Mouse (Mus musculus): ENCODE measurements at regions not wholly inside any gene's neighbourhood (a gene's known extent, or its start where the extent isn't known, plus 50 kb on each side); places are given as distances from the start of the nearest gene placed in this dataset.

DNA sequence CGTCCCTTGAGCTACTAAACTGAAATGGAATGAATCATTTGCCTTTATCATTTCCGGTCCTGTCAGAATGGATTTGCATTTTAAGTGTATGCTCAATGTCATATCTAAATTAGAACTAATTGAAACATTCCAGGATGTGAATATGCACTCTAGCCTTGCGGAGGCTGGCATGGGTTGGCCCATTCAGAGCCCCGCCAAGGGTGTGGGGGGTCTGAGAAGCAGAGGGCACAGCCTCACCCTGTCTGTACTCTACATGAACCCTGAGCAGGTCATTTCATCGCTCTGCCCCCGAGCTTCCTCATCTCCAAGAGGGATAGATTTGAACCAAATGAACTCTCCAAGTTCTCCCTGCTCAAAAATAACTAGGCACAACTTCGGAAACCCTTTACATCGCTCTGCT is 250.1 kb upstream of the Cdh5 start:
- ATAC-seq (ENCODE audit: borderline replicate concordance, extremely low read depth, low FRiP score, low TSS enrichment), result no peak
- Histone ChIP-seq H3K27me3 (no peaks in the 10 kb centered on the region), H3K4me1 (peaks cover 8% of the 10 kb centered on the region), H3K4me2 (no peak overlapping the region), H3K27ac (no peak overlapping the region), H3K9ac (no peak overlapping the region), H3K4me3 (no peak overlapping the region), H3K36me3 (no peaks in the 10 kb centered on the region), H3K9me3 (no peaks in the 10 kb centered on the region)
- 84% methylated on average over 8 of the region's 8 CpGs for WGBS

- 45% methylated on average over 4 of the region's 4 CpGs for WGBS
- Histone ChIP-seq H3K4me2 (no peak overlapping the region), H3K27ac (no peak overlapping the region), H3K4me1 (no peaks in the 10 kb centered on the region), H3K9me3 (no peaks in the 10 kb centered on the region), H3K4me3 (no peak overlapping the region), H3K27me3 (no peaks in the 10 kb centered on the region), H3K36me3 (no peaks in the 10 kb centered on the region), H3K9ac (no peak overlapping the region)
- ATAC-seq (ENCODE audit: borderline replicate concordance, extremely low read depth, low FRiP score, low TSS enrichment), result peak; percentile 57; the same call in 1 of the 2 replicates
Observed at GRCm38 (mm10) chr8:103853048-103853447, 248.4 kb upstream of the Cdh5 start.

DNA sequence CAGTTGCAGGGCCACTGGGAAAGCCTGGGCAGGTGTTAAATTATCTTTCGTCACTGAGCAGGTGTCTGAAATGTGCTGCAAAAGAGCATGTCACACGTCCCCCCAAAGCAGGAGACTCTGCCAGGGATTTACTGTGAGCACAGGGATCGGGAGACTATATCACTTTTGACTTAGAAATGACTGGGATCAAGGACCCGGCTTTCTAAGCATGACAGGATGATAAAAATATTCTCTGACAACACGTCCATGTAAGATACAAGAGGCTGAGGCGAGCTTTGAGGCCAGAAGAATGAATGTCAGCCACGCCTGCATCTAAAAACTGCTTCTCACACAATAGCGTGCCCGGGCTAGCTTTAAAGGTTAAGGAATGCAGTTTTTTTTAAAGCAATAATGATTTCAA is 246.1 kb upstream of the Cdh5 start:
- no peak for ATAC-seq (ENCODE audit: borderline replicate concordance, extremely low read depth, low FRiP score, low TSS enrichment)

GRCm38 (mm10) chr8:103859130-103859529 is 242.3 kb upstream of the Cdh5 start:
- H3K36me3 ChIP-seq, result no peaks in the 10 kb centered on the region
- H3K9me3 ChIP-seq, result no peaks in the 10 kb centered on the region
- WGBS, result 90% methylated on average over 1 of the region's 1 CpGs
- ATAC-seq (ENCODE audit: borderline replicate concordance, extremely low read depth, low FRiP score, low TSS enrichment), result no peak
- H3K4me2 ChIP-seq, result no peak overlapping the region
- peaks cover 2% of the 10 kb centered on the region; the same call in 1 of the 2 replicates for H3K4me1 ChIP-seq
- H3K4me3 ChIP-seq, result no peak overlapping the region
- H3K27ac ChIP-seq, result no peak overlapping the region
- H3K27me3 ChIP-seq, result no peaks in the 10 kb centered on the region
- no peak overlapping the region for H3K9ac ChIP-seq

More for the DNA sequence above, 246.1 kb upstream of the Cdh5 start:
- no peaks in the 10 kb centered on the region for H3K4me1 ChIP-seq
- no peak overlapping the region for H3K4me2 ChIP-seq
- H3K36me3 ChIP-seq, result no peaks in the 10 kb centered on the region
- H3K27me3 ChIP-seq, result no peaks in the 10 kb centered on the region
- WGBS, result 48% methylated on average over 9 of the region's 9 CpGs
- H3K27ac ChIP-seq, result no peak overlapping the region
- H3K4me3 ChIP-seq, result no peak overlapping the region
- no peak overlapping the region for H3K9ac ChIP-seq
- no peaks in the 10 kb centered on the region for H3K9me3 ChIP-seq

- ATAC-seq (ENCODE audit: borderline replicate concordance, extremely low read depth, low FRiP score, low TSS enrichment), result peak; percentile 55; the same call in 1 of the 2 replicates
- WGBS, result 18% methylated on average over 7 of the region's 7 CpGs
Observed at GRCm38 (mm10) chr8:103873598-103874502, 227.6 kb upstream of the Cdh5 start.

GRCm38 (mm10) chr8:103874506-103874905 is 226.9 kb upstream of the Cdh5 start:
- Histone ChIP-seq H3K4me1 (peaks cover 14% of the 10 kb centered on the region), H3K27me3 (no peaks in the 10 kb centered on the region), H3K4me2 (no peak overlapping the region), H3K36me3 (no peaks in the 10 kb centered on the region), H3K4me3 (no peak overlapping the region), H3K9ac (no peak overlapping the region), H3K27ac (no peak overlapping the region), H3K9me3 (no peaks in the 10 kb centered on the region)
- 46% methylated on average over 8 of the region's 8 CpGs for WGBS
- no peak for ATAC-seq (ENCODE audit: borderline replicate concordance, extremely low read depth, low FRiP score, low TSS enrichment)

More at GRCm38 (mm10) chr8:103873598-103874502, 227.6 kb upstream of the Cdh5 start:
- peaks cover 14% of the 10 kb centered on the region for H3K4me1 ChIP-seq
- no peaks in the 10 kb centered on the region for H3K9me3 ChIP-seq
- no peak overlapping the region for H3K4me3 ChIP-seq
- H3K9ac ChIP-seq, result no peak overlapping the region
- H3K27ac ChIP-seq, result peak overlapping the region; percentile 57
- H3K27me3 ChIP-seq, result no peaks in the 10 kb centered on the region
- no peaks in the 10 kb centered on the region for H3K36me3 ChIP-seq
- no peak overlapping the region for H3K4me2 ChIP-seq

DNA sequence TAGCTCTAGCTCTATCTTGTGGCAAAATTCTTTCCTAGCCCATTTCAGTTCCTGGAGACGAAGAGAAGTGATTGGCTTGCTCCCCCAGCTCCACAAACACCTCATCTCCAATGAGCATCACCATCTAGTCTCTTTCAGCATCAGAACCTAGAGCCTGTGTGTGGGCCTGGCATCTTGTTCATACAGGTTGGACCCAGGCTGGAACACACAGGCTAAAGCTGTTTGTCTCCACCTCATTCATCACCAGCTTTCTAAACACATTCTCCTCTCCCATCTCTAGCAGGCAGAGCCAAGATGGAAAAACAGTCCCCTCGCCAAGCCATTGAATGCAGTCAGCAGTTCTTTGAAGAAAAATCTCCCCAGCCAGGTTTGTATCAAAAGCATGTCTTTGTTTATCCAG is 221.9 kb upstream of the Cdh5 start:
- peaks cover 15% of the 10 kb centered on the region for H3K4me1 ChIP-seq
- no peaks in the 10 kb centered on the region for H3K9me3 ChIP-seq
- no peak overlapping the region for H3K9ac ChIP-seq
- no peak overlapping the region for H3K4me3 ChIP-seq
- 0 out of 2 replicates have a peak overlapping the region, but pooled peaks have one; percentile 66 for H3K27ac ChIP-seq
- H3K4me2 ChIP-seq, result no peak overlapping the region
- 45% methylated on average over 2 of the region's 2 CpGs for WGBS
- peak; percentile 50; the same call in 1 of the 2 replicates for ATAC-seq (ENCODE audit: borderline replicate concordance, extremely low read depth, low FRiP score, low TSS enrichment)
- H3K27me3 ChIP-seq, result no peaks in the 10 kb centered on the region
- no peaks in the 10 kb centered on the region for H3K36me3 ChIP-seq

DNA sequence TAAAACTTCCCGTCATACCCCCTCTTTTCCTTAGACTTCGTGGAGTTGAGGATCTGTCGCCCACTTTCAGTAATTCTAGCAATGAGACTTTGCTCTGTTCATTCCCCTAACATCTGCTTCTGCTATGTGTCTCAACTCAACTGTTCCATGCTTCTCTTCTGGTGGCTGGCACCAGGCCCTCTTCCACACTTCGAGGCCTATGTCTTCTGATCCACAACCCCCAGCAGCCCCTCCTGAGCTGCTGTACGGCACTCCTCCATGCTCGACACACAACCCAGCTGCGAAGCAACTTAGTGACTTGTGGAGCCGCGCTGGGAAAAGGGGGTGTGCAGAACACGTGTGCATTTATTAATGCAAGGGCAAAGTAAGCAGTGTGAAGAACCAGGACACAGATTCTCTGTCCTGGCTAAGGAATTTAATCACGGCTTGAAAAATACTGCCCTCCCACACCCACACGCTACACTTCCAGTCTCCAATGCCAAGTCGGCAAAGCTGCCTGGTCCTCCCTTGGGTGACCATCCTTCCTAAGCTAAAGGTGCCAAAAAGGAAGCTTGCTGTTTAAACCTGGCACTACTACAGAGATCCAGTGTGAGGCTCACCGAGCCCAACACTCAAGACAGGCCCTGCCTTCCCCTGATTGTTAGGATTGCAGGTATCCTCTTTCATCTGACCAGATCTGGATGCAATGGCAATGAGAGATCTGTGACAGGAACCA is 220.8 kb upstream of the Cdh5 start:
- Histone ChIP-seq H3K36me3 (no peaks in the 10 kb centered on the region), H3K4me1 (peaks cover 12% of the 10 kb centered on the region), H3K27ac (peak overlapping the region; percentile 66), H3K9ac (no peak overlapping the region), H3K4me3 (no peak overlapping the region), H3K9me3 (no peaks in the 10 kb centered on the region), H3K27me3 (no peaks in the 10 kb centered on the region), H3K4me2 (no peak overlapping the region)
- 72% methylated on average over 14 of the region's 14 CpGs for WGBS
- peak; percentile 33 for ATAC-seq (ENCODE audit: borderline replicate concordance, extremely low read depth, low FRiP score, low TSS enrichment)

DNA sequence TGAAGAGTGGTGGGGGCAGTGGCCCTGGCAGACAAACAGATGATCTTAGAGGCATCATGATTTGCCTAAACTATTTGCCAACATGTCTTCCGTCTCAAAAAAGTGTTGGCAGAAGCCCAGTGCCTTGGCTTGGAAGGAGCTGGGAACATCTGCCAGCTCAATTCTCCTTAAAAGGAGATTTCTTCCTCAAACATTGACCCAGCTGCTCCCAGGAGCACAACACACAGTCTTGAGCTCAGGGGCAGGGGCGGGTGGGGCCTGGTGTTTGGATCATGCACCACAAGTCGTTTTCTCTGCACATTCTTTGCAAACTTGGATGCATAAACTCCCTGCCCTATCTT is 220.3 kb upstream of the Cdh5 start:
- Histone ChIP-seq H3K27me3 (no peaks in the 10 kb centered on the region), H3K4me2 (no peak overlapping the region), H3K4me3 (no peak overlapping the region), H3K36me3 (no peaks in the 10 kb centered on the region), H3K4me1 (peaks cover 12% of the 10 kb centered on the region), H3K9me3 (no peaks in the 10 kb centered on the region), H3K27ac (peak overlapping the region; percentile 66), H3K9ac (no peak overlapping the region)
- peak; percentile 21; the same call in 1 of the 2 replicates for ATAC-seq (ENCODE audit: borderline replicate concordance, extremely low read depth, low FRiP score, low TSS enrichment)
- WGBS, result 24% methylated on average over 3 of the region's 3 CpGs

GRCm38 (mm10) chr8:103884873-103885780 is 216.3 kb upstream of the Cdh5 start:
- 87% methylated on average over 12 of the region's 12 CpGs for WGBS
- Histone ChIP-seq H3K9me3 (no peaks in the 10 kb centered on the region), H3K27me3 (no peaks in the 10 kb centered on the region), H3K9ac (no peak overlapping the region), H3K27ac (no peak overlapping the region), H3K4me2 (no peak overlapping the region), H3K4me3 (no peak overlapping the region), H3K4me1 (peaks cover 12% of the 10 kb centered on the region), H3K36me3 (no peaks in the 10 kb centered on the region)
- ATAC-seq (ENCODE audit: borderline replicate concordance, extremely low read depth, low FRiP score, low TSS enrichment), result no peak

- ATAC-seq (ENCODE audit: borderline replicate concordance, extremely low read depth, low FRiP score, low TSS enrichment), result no peak
- Histone ChIP-seq H3K36me3 (no peaks in the 10 kb centered on the region), H3K4me1 (no peaks in the 10 kb centered on the region), H3K4me2 (no peak overlapping the region), H3K27ac (no peak overlapping the region), H3K27me3 (no peaks in the 10 kb centered on the region), H3K9ac (no peak overlapping the region), H3K9me3 (no peaks in the 10 kb centered on the region), H3K4me3 (no peak overlapping the region)
- 68% methylated on average over 6 of the region's 6 CpGs for WGBS
Observed at GRCm38 (mm10) chr8:103894589-103894988, 206.8 kb upstream of the Cdh5 start.

Data from lung, embryonic 15.5 days (tissue).